Mouse (Mus musculus) heart, postnatal 0 days (tissue): ENCODE measurements around the gene Trim39. TPM values are rescaled to one million over a fixed set of nuclear protein-coding genes. Genes with fewer than 3 reads are reported as not detected.

Experiments
- ATAC-seq: fragments of 200-750 bp; cut with Nextera tagmentation; 2 replicates; pipeline ENCODE4 v1.8.0; 2017; ENCODE audit warnings: low read depth, moderate number of reproducible peaks, moderate library complexity; ENCODE audit not compliant: insufficient read depth
- DNase-seq: peaks from one replicate; pipeline ENCODE4 v3.0.0-alpha.2; 2016; ENCODE audit warnings: low spot score
- H3K27ac ChIP-seq: fragments of 300-500 bp; sonication (generic); 2 replicates; pipeline ENCODE4 v1.5.1; 2014; ENCODE audit warnings: low read depth, mild to moderate bottlenecking
- H3K27me3 ChIP-seq: fragments of 300-500 bp; sonication (generic); 2 replicates; pipeline ENCODE4 v1.6.1; 2014; ENCODE audit warnings: low read length, mixed read lengths; ENCODE audit not compliant: control insufficient read depth, insufficient read depth
- H3K36me3 ChIP-seq: fragments of 300-500 bp; sonication (generic); replicated peaks from 2 replicates; pipeline ENCODE4 v1.6.1; 2014; ENCODE audit warnings: low read length, mixed read lengths; ENCODE audit not compliant: control insufficient read depth, insufficient read depth
- H3K4me1 ChIP-seq: fragments of 300-500 bp; sonication (generic); 2 replicates; pipeline ENCODE4 v1.6.1; 2014; ENCODE audit warnings: antibody characterized with exemption; ENCODE audit not compliant: control insufficient read depth, insufficient read depth
- H3K4me2 ChIP-seq: fragments of 300-500 bp; sonication (generic); 2 replicates; pipeline ENCODE4 v1.6.1; 2014; ENCODE audit warnings: low read depth, mild to moderate bottlenecking, low read length, moderate library complexity
- H3K4me3 ChIP-seq: fragments of 300-500 bp; sonication (generic); 2 replicates; pipeline ENCODE4 v1.5.1; 2014; ENCODE audit warnings: low read depth, low read length
- H3K9ac ChIP-seq: fragments of 300-500 bp; sonication (generic); replicated peaks from 2 replicates; pipeline ENCODE4 v1.6.1; 2014; ENCODE audit warnings: low read depth, low read length, mixed read lengths
- H3K9me3 ChIP-seq: fragments of 300-500 bp; sonication (generic); replicated peaks from 2 replicates; pipeline ENCODE4 v1.6.1; 2016; ENCODE audit warnings: low read length; ENCODE audit not compliant: control insufficient read depth
- CTCF ChIP-seq: IDR thresholded peaks from 2 replicates; pipeline ENCODE4 v1.5.1; 2016; ENCODE audit warnings: antibody characterized with exemption, control low read depth, low read depth
- EP300 ChIP-seq: IDR thresholded peaks from 2 replicates; pipeline ENCODE4 v1.6.1; 2016; ENCODE audit warnings: antibody characterized with exemption, low read depth
- whole genome bisulfite sequencing: fragments of 180-500 bp; shearing (Covaris S2); extraction: QIAGEN DNeasy Blood & Tissue Kit; methylation state at CpG from one replicate; pipeline ENCODE4 v1.1.7; 2014; 5-methylcytosine and 5-hydroxymethylcytosine counted together
- polyA plus RNA-seq: library from polyadenylated mRNA; unstranded; fragments of >200 nt; fragmentation: Nextera tagmentation; extraction: Ambion mirVana; gene quantifications from 2 replicates; pipeline ENCODE4 v1.2.1, GENCODE M21; 2015
- total RNA-seq: library from RNA; depleted of rRNA; stranded (reverse); fragments of >200 nt; gene quantifications from 2 replicates; pipeline ENCODE4 v1.2.3, GENCODE M21; 2014; ENCODE audit warnings: low replicate concordance

Trim39 gene
- total and polyA plus RNA-seq, 2 experiments from 2014 or later = 5.1 to 14.3 TPM

DNA sequence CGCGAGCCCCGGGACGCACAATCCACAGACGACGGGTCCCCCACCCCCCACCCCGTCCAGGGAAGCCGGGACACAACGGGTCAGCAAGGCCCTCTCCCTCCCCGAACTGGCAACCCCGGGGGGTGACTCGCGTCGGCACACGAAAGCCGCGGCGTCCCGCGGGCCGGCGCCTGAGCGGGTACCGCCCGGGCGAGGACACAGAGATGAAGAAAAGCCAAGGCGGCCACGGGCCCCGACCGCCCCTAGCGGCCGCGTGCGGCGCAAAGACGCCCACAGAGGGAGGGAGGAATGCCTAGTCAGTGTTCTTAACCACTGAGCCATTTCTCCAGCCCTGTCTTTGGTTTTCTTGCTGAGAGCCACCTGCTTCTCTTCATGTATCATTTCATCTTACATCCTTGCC lies 40.7 kb downstream of the Trim39 start:
- WGBS = 11% methylated on average over 36 of the region's 36 CpGs
- no peak overlapping the region for H3K4me2 ChIP-seq
- H3K9me3 ChIP-seq = no peaks in the 10 kb centered on the region
- H3K4me1 ChIP-seq = no peaks in the 10 kb centered on the region
- H3K36me3 ChIP-seq = no peaks in the 10 kb centered on the region
- DNase-seq = peak; percentile 97
- H3K9ac ChIP-seq = no peak overlapping the region
- H3K27ac ChIP-seq = no peak overlapping the region
- H3K27me3 ChIP-seq = peaks cover 41% of the 10 kb centered on the region
- TF ChIP-seq CTCF = peak; percentile 61
- no peak for TF ChIP-seq EP300
- no peak overlapping the region for H3K4me3 ChIP-seq
- ATAC-seq = no peak

DNA sequence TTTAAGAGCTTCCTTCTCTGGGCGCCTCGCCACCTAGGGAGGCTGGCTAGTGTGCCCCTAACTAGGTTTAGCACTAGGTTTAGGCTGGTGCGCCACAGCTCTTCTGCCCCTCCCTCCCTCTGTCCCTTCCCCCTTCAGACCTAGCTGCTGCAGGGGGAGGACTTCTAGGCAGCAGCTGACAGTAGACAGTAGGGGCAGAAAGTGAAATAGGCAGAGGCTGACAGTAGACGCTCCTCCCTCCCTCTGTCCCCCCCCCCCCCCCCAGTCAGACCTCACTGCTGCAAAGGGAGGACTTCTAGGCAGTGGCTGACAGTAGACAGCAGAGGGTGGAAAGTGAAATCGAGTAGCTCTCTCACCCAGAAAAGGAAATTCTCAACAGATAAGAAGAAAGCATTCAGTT lies 43.0 kb downstream of the Trim39 start:
- Histone ChIP-seq H3K27ac (no peak overlapping the region), H3K9me3 (no peaks in the 10 kb centered on the region), H3K4me1 (0 out of 2 replicates have a peak, but pooled peaks cover 6% of the 10 kb centered on the region), H3K36me3 (no peaks in the 10 kb centered on the region), H3K27me3 (peaks cover 55% of the 10 kb centered on the region), H3K4me3 (no peak overlapping the region), H3K4me2 (no peak overlapping the region), H3K9ac (no peak overlapping the region)
- WGBS = 0% methylated on average over 5 of the region's 5 CpGs
- no peak for TF ChIP-seq CTCF
- TF ChIP-seq EP300 = no peak
- no peak for DNase-seq
- no peak for ATAC-seq

DNA sequence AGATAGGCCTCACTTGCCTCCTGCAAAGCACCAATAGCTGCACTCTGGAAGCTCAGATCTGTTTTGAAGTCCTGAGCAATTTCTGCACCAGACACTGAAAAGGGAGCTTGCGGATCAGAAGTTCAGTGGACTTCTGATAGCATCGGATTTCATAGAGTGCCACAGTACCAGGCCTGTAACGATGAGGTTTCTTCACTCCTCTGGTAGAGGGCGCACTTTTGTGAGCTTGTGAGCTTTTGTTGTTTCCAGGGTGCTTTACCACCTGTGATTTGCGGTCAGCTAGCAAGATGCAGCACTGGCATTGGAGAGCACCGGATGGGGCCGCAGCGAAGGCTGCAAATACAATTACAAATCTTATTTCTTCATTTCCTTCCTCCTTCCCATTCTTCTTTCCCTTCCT lies 45.1 kb downstream of the Trim39 start:
- Histone ChIP-seq H3K9me3 (no peaks in the 10 kb centered on the region), H3K27me3 (peaks cover 42% of the 10 kb centered on the region), H3K4me1 (0 out of 2 replicates have a peak, but pooled peaks cover 6% of the 10 kb centered on the region), H3K27ac (no peak overlapping the region), H3K36me3 (no peaks in the 10 kb centered on the region), H3K9ac (no peak overlapping the region), H3K4me3 (no peak overlapping the region), H3K4me2 (no peak overlapping the region)
- TF ChIP-seq CTCF (no peak), EP300 (no peak)
- DNase-seq = no peak
- WGBS = 23% methylated on average over 8 of the region's 8 CpGs
- ATAC-seq = no peak

DNA sequence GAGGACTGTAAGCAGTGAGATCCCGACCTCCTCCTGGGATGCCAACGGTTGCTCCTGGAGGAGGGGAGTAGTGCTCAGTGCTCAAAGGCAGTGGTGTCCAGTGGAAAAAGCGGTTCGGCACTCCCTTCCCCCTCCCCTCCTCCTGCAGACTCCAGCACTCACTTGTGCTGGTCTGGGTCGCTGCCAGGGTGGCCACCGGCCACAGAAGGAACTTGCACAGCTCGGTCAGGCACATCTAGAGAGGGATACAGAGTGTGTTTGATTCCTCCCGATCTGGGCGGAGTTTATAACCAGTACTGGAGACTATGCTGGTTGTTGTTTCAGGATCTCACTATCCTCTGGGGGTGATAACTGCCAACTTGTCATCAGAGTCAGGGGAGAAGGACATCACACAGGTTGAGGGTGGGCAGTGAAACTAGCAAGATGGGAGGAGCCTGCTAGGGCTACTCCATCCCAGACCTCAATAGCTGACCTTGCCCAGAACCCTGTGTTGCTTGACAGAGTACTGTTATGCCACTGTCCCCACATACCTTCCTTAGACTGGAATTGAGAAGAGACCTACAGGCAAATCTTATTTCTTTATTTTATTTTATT lies 46.7 kb downstream of the Trim39 start:
- ATAC-seq = no peak
- Histone ChIP-seq H3K36me3 (no peaks in the 10 kb centered on the region), H3K27me3 (peaks cover 38% of the 10 kb centered on the region), H3K27ac (no peak overlapping the region), H3K4me1 (0 out of 2 replicates have a peak, but pooled peaks cover 6% of the 10 kb centered on the region), H3K4me3 (no peak overlapping the region), H3K9me3 (no peaks in the 10 kb centered on the region), H3K9ac (no peak overlapping the region), H3K4me2 (peak overlapping the region; percentile 31; the same call in 1 of the 2 replicates)
- TF ChIP-seq CTCF (no peak), EP300 (no peak)
- 9% methylated on average over 9 of the region's 9 CpGs for WGBS
- no peak for DNase-seq

DNA sequence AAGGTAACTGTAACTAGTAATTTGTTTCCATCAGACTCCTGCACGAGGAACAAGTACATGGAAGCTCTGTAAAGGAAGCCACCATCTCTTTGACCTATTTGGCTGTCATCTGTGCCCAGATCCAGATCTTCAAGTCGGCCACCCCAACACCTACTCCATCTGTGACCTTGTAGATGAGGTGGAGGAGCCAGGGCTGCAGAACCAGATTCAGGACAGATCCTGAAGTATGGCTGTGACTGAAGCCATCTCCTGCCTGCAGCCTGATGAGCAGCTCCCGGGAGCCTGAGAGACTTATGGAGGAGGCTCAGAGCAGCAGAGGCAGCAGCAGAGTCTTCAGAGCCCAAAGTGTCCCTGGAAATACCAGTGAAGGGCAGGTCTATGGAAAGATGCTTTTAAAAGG lies 47.6 kb downstream of the Trim39 start:
- Histone ChIP-seq H3K27ac (no peak overlapping the region), H3K4me2 (no peak overlapping the region), H3K4me1 (0 out of 2 replicates have a peak, but pooled peaks cover 6% of the 10 kb centered on the region), H3K9ac (no peak overlapping the region), H3K36me3 (no peaks in the 10 kb centered on the region), H3K27me3 (peaks cover 33% of the 10 kb centered on the region), H3K4me3 (no peak overlapping the region), H3K9me3 (no peaks in the 10 kb centered on the region)
- DNase-seq (no peak), ATAC-seq (no peak)
- TF ChIP-seq CTCF (no peak), EP300 (no peak)
- WGBS = 42% methylated on average over 3 of the region's 3 CpGs
